Mouse (Mus musculus): ENCODE measurements around the gene Tbc1d22a.
A peak's percentile ranks its signal among the peaks of the same experiment; 100 is the strongest.

Gene Tbc1d22a

DNA sequence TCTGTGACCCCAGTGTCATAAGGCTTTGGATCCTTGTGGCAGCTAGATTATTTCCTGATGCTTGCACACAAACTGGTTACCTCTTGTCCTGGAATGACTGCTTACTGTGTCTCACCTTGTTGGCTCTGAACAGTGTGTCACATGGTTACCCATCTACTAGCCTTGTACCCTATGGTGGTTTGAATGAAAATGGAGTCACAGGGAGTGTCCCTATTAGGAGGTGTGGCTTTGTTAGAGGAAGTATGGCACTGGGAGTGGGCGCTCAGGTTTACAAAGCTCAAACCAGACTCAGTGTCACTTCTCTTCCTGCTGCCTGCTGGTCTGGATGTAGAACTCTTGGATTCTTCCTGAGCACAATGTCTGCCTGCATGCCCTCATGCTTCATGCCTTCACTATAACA lies 69.0 kb downstream of the Tbc1d22a start:
- no peak for DNase-seq

- no peak for DNase-seq
Observed at GRCm38 (mm10) chr15:86285296-86285695, 71.0 kb downstream of the Tbc1d22a start.

- DNase-seq, result no peak
Observed at GRCm38 (mm10) chr15:86290074-86290473, 75.8 kb downstream of the Tbc1d22a start.

DNA sequence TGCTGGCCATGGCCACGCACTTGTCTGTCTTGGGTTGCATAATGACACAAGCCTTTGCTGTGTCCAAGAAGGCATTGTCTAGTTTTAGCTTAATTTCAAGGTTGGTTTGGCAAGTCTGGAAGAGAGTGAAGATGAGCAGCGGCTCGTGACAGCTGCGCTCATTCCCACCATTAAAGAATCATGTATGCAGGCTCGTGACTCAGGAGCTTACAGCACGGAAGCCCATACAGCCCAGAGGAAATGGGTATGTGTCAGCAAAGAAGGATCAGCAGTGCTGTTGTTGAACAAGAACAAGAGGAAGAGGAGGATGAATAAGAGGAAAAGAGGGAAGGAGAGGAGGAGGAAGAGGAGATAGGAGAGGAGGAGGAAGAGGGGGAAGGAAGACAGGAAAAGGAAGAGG lies 78.0 kb downstream of the Tbc1d22a start:
- DNase-seq, result no peak

GRCm38 (mm10) chr15:86294426-86294825 lies 80.2 kb downstream of the Tbc1d22a start:
- no peak for DNase-seq

DNA sequence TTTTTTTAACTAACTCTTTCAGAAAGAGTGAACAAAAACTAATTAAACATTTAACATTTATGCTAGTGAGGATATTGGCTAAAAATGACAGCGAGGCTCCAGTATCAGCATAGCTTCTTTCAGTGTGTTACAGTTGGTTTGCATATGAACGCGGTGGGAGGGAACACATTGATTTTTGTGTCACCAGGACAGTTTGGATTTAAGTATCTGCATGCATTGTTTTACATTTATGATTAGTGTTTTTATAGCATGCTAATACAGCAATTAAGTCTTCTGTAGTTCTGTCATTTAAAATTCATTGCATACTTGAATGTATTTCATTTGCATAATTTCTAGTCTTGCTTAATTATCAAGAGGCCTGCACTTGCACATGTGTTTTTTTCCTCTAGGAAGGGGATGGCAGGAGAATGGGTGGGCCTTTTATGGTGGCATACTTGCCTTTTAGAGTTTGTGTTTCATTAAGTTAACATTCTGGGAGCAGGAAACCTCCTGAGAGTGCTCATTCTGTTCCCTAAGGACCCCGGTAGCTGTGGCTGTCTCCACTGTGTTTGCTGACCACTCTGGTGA lies 81.5 kb downstream of the Tbc1d22a start:
- no peak for DNase-seq

DNA sequence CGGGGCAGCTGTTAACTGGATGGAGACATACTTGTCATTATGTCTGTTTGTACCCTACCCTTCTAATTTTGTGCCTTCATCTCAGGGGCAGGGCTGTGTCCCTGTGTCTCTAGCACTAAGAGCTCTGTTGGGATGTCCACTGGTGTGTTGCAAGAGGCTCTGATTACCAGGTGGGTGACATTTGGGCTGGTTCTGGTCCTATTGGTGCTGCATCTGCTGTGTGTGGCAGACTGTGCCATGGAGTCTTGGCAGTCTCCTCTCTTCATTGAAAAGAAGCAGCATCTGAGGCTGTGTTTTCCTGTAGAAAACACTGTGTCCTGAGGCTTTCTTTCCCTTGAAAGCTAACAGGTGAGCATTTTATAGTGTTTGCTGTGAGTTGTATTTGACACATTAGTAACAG lies 83.0 kb downstream of the Tbc1d22a start:
- DNase-seq, result no peak

- no peak for DNase-seq
Observed at GRCm38 (mm10) chr15:86303876-86304275, 89.6 kb downstream of the Tbc1d22a start.

GRCm38 (mm10) chr15:86304861-86305260 lies 90.6 kb downstream of the Tbc1d22a start:
- DNase-seq, result no peak

GRCm38 (mm10) chr15:86305290-86305689 lies 91.0 kb downstream of the Tbc1d22a start:
- DNase-seq, result no peak

- no peak for DNase-seq
Observed at GRCm38 (mm10) chr15:86309213-86309829, 95.1 kb downstream of the Tbc1d22a start.

- DNase-seq, result no peak
Observed at GRCm38 (mm10) chr15:86320803-86321510, 106.7 kb downstream of the Tbc1d22a start.

DNA sequence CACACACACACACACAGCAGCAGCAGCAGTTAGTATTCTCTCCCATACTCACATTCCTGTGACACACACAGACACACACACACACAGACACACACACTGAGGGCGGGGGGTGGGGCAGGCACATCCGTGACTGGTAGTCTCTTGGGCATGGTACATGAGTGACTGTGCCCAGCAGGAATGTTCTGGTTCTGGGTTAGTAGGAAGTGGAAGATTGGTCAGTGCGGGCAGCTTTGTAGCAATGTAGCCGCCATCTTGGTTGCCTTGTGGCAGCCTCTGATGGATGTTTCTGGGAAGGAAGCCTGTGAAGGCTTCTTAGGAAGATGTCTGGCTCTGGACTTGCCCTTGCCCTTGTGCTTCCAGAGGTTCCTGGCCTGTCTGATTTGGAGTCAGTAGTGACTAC lies 112.1 kb downstream of the Tbc1d22a start:
- no peak for DNase-seq

DNA sequence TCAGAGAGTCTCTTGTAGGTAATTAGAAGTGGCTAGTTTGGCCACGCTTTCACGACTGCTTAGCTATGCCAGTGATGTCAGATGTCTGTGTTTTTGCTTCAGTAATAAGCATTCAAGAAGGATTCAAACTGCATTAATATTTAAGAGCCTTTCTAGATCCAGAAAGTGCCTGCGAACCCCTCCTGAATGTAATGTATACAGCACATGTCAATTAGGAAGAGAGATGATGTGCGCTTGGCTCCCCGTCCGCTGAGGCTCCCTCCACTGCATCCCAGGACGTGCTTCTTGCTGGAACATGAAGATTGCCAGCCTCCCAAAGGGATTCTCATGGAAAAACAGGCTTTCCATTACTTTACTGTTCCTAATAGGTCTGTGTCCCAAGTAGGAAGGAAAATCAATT lies 115.7 kb downstream of the Tbc1d22a start:
- no peak for DNase-seq

DNA sequence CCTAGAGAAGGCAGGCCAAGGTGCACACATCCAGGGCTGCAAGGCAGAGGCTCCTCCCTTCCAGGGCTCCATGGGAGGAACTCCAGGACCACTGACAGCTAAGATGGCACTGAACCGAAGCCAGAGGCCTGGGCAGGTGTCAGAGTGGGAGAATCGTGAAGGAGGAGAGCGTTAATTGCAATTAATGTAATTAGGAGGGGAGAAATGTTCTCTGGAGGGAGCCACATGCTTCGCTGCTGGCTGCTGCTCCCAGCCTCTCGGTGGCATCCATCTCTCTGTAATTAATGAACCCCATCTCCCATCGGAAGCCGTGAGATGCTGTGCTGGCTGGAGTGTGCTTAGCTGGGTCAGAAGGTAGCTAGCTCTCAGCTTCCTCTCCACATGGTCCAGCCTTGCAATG lies 116.2 kb downstream of the Tbc1d22a start:
- no peak for DNase-seq

- DNase-seq, result no peak
Observed at GRCm38 (mm10) chr15:86331501-86332245, 117.4 kb downstream of the Tbc1d22a start.

DNA sequence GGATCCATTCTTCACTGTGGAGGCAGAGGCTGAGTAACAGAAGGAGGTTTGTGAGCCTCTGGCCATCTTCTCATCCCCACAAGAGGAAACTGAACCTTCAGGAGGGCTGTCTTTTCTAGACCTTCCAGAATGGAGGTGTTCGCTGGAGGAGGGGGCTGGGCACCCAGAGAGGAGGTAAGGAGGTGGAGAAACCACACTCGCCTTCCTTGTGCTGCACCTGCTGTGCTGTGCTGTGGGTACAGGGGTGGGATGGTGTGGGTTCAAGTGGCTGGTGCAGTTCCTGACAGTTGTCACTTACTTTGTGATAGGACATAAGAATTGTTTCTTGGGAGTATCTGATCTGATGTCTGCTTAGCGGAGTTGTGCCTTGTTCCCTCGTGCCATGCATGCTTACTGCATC lies 118.9 kb downstream of the Tbc1d22a start:
- no peak for DNase-seq

DNA sequence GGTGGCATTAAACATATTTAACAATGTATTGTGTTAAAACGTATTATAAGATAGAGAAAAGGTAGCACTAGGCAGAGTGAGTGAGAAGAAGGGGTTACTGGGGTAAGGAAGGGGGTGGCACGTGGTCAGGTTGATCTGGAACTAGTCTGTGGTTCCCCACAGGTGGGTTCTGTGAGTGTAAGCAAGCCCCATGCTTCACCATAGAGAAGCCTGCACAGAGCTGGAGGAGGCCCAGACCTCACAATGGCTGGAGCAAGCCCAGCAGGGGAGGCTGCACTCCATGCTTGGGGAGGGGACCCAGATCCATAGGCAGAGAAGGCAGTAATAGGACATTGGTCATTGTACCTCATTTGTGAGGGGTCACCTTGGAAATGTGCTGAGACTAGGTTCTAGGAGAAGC lies 119.3 kb downstream of the Tbc1d22a start:
- DNase-seq, result no peak

DNA sequence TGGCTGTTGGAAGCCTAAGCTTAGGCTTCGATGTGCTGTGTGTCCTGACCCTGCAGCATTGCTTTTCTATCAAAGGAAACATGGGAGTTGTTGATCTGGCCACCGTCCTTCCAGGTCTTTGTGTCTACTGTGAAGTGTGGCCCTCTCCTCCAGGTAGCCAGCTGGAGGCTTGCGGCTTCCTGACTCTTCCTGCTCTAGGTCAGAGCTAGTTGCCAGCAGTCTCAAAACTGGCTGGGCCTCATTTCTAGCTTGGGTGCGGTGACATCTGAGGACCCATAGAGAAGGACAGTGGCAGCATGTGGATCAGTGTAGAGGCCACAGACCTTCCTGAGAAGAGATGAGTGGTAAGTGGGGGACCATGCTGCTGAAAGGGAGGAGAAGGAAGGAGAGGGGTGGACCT lies 120.0 kb downstream of the Tbc1d22a start:
- no peak for DNase-seq

DNA sequence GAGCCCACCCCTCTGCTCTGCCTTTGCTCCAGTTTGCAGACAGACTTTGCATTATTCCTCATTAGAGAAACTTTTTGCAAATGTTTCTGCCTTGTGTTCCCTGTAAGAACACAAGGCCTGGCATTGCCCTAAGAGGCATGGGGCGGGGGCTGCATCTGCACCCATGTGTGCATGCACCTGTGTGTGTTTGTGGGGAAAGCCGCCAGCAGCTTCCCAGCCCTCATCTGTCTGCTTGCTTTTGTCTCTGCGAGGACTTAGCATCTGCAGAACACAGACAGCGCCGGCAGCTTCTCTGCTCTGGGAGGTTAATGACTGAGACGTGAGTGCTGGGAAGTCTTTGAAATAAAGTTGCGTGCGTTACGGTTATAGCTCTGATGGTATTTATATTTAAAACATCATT lies 120.5 kb downstream of the Tbc1d22a start:
- no peak for DNase-seq

DNA sequence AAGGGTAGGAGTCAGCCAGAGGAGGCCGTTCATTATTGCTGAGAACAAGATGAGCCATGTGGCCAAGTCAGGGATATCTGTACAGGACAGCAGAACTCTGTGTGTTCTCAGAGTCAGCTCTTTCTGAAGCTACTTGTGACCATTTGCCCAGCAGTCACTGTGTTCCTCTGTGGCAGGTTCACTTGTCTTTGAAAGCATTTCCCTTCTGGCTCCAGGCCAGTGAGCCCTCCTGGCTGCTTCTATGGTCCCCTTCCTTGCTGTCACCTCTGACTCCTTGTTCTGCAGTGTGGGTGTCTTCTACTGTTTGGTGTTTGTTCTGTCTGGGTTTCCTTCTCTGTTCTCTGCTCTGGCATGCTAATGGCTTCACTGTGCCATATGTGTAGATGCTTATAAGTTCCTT lies 121.5 kb downstream of the Tbc1d22a start:
- peak; percentile 19 to 50 for DNase-seq

DNA sequence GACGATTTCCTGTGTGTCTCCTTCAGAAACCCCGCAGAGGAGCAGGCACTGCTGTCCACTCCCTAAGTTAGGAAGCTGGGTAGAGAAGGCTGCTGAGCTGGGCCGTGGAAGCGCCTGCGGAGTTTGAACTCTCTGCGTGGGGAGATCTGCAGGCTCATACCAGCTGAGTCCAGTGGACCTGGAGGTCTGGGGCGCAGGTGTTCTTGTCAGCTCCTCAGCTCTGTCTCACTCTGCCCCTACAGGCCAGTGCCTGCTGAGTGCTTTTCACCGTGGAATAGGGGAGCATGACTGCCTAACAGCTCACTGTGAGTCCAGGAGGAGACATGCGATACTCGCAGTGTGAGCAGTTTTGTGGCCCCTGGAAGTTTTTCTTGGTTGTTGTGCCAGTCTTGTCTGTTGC lies 123.5 kb downstream of the Tbc1d22a start:
- DNase-seq, result no peak

GRCm38 (mm10) chr15:86339736-86340135 lies 125.5 kb downstream of the Tbc1d22a start:
- no peak for DNase-seq

- DNase-seq, result no peak
Observed at GRCm38 (mm10) chr15:86340766-86341165, 126.5 kb downstream of the Tbc1d22a start.

All from kidney, postnatal 36 days (tissue).